Mouse (Mus musculus) bone marrow, adult 2 months (tissue): Measurements from ENCODE around the gene Gsap.

Experiments
- CTCF ChIP-seq: fragments of 200-500 bp; IDR thresholded peaks from 2 replicates; pipeline ENCODE4 v1.5.1; 2011; ENCODE audit warnings: low read length, control low read depth; ENCODE audit not compliant: control insufficient read depth, insufficient read depth
- POLR2A ChIP-seq: fragments of 200-500 bp; IDR thresholded peaks from 2 replicates; pipeline ENCODE4 v1.6.1; 2011; ENCODE audit warnings: low read depth, mild to moderate bottlenecking, control low read depth, low read length, borderline replicate concordance; ENCODE audit not compliant: control insufficient read depth

DNA sequence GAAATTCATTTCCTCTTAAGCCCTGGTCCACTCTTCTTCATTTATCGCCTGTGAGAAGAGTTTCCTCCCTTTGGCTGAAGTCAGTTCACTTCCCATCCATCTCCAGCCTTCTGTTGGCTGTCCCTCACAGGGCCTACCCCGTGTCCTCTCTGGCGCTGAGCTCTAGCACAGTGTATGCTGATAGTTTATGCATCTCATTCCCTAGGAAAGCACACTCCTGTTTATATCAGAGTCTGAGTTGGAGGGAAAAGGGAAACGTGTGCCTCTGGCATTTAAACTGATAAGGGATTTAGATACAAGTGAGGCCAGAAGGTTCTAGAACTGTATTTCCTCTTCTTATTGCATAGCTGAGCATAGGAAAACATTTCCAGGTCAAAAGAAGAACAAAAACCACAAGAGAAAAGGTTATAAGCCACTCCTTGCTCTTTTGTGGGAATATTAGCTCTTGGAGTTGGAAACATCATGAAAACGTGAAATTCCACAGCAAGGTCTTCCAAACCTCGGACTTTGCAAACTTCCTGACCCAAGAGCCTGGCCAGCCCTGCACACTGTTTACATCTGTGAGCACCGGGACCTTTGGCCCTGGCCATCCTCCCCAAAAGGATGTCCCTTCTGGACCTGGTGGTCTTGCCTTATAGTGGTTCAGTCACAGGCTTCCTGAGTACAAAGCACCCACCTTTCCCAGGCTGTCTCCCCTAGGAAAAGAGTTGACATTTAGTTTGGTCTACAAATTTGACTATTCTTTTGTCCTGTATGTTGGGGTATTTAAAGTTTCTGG is 102.8 kb downstream of the Gsap start:
- TF ChIP-seq CTCF, result no peak
- no peak for TF ChIP-seq POLR2A
